Mouse (Mus musculus) liver, embryonic 14.5 days (tissue): ENCODE data around the gene Tmem167b. TPM values are rescaled to one million over a fixed set of nuclear protein-coding genes. Genes with fewer than 3 reads are reported as not detected.
"Not testable (repeated sequence)": the region's sequence is repeated elsewhere in the genome, so short reads cannot be mapped to it uniquely, and the experiment has no call there.

Experiments
- ATAC-seq: fragments of 200-750 bp; cut with Nextera tagmentation; 2 replicates; pipeline ENCODE4 v1.8.0; 2017; ENCODE audit warnings: moderate number of reproducible peaks, mild to moderate bottlenecking, moderate library complexity; ENCODE audit not compliant: insufficient read depth
- DNase-seq, 3 experiments: peaks; one replicate each; pipeline ENCODE4 v3.0.0-alpha.2; 2012 to 2013; ENCODE audit warnings: low read depth in 3 of 3, low spot score in 3 of 3
- H3K27ac ChIP-seq: fragments of 300-500 bp; sonication (generic); 2 replicates; pipeline ENCODE4 v1.5.1; 2014; ENCODE audit warnings: moderate library complexity, mild to moderate bottlenecking, control low read depth, inconsistent platforms
- H3K27me3 ChIP-seq: fragments of 300-500 bp; sonication (generic); 2 replicates; pipeline ENCODE4 v1.6.1; 2014; ENCODE audit warnings: mild to moderate bottlenecking, low read length, moderate library complexity; ENCODE audit not compliant: control insufficient read depth, insufficient read depth
- H3K36me3 ChIP-seq: fragments of 300-500 bp; sonication (generic); replicated peaks from 2 replicates; pipeline ENCODE4 v1.6.1; 2014; ENCODE audit warnings: low read depth; ENCODE audit not compliant: control insufficient read depth, insufficient read depth
- H3K4me1 ChIP-seq, 2 experiments: fragments of 200-500 bp in 1 of 2; fragments of 300-500 bp in 1 of 2; sonication (generic) in 1 of 2; replicated peaks; 2 replicates each; pipeline ENCODE4 v1.6.1; 2012 to 2014; ENCODE audit warnings: antibody characterized with exemption in 1 of 2, inconsistent platforms in 1 of 2, low read length in 1 of 2; ENCODE audit not compliant: control insufficient read depth in 2 of 2, insufficient read depth in 2 of 2
- H3K4me2 ChIP-seq: fragments of 300-500 bp; sonication (generic); 2 replicates; pipeline ENCODE4 v1.6.1; 2014; ENCODE audit warnings: low read depth, mild to moderate bottlenecking, control low read depth, moderate library complexity
- H3K4me3 ChIP-seq, 2 experiments: fragments of 200-500 bp in 1 of 2; fragments of 300-500 bp in 1 of 2; sonication (generic) in 1 of 2; 2 replicates each; pipeline ENCODE4 v1.5.1; 2012 to 2014; ENCODE audit warnings: low read depth in 2 of 2, low read length in 2 of 2, mild to moderate bottlenecking in 2 of 2, control low read depth in 1 of 2, inconsistent platforms in 1 of 2, moderate library complexity in 1 of 2; ENCODE audit not compliant: insufficient read depth in 1 of 2
- H3K9ac ChIP-seq: fragments of 300-500 bp; sonication (generic); replicated peaks from 2 replicates; pipeline ENCODE4 v1.6.1; 2014; ENCODE audit warnings: mild to moderate bottlenecking, control low read depth, moderate library complexity
- H3K9me3 ChIP-seq: fragments of 300-500 bp; sonication (generic); 2 replicates; pipeline ENCODE4 v1.6.1; 2016; ENCODE audit warnings: low read length, mixed read lengths; ENCODE audit not compliant: control insufficient read depth
- CTCF ChIP-seq: IDR thresholded peaks from 2 replicates; pipeline ENCODE4 v1.5.1; 2016; ENCODE audit warnings: antibody characterized with exemption, low read depth, control low read depth
- EP300 ChIP-seq: IDR thresholded peaks from 2 replicates; pipeline ENCODE4 v1.6.1; 2016; ENCODE audit warnings: antibody characterized with exemption, low read depth
- WGBS: fragments of 180-500 bp; shearing (Covaris S2); extraction: QIAGEN DNeasy Blood & Tissue Kit; methylation state at CpG from one replicate; pipeline ENCODE4 v1.1.7; 2014; ENCODE audit not compliant: insufficient replicate concordance; 5-methylcytosine and 5-hydroxymethylcytosine counted together
- polyA plus RNA-seq, 2 experiments: library from polyadenylated mRNA; depleted of rRNA in 1 of 2; stranded (reverse) in 1 of 2; unstranded in 1 of 2; fragments of >200 nt; fragmentation: Nextera tagmentation in 1 of 2; extraction: Ambion mirVana in 1 of 2; gene quantifications; 2 replicates each; pipeline versions ENCODE4 v1.2.1 to v1.2.3; 2012 to 2014

The Tmem167b gene
- polyA plus RNA-seq, 2 experiments = 3.8 to 12.7 TPM

DNA sequence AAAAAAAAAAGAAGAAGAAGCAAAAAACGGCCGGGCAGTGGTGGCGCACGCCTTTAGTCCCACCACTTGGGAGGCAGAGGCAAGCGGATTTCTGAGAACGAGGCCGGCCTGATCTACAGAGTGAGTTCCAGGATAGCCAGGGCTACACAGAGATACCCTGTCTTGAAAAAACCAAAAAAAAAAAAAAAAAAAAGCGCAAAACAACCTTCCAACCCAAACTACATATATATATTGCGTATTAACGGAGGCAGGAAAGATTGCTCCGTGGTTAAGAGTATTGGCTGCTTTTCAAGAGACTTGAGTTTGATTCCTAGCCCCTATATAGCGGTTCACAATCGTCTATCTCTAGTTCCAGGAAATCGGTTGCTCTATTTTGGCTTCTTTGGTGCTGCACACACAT lies 8.5 kb upstream of the Tmem167b start:
- Histone ChIP-seq H3K4me3 (peak overlapping the region in 1 of 2 experiments; percentile 95; a peak in 2 of 4 replicates), H3K9ac (no peak overlapping the region; the same call in 1 of the 2 replicates), H3K27me3 (no peaks in the 10 kb centered on the region; the same call in 1 of the 2 replicates), H3K27ac (no peak overlapping the region), H3K36me3 (no peaks in the 10 kb centered on the region), H3K4me2 (peak overlapping the region; percentile 99), H3K4me1 (peaks cover 11 to 12% of the 10 kb centered on the region in 2 experiments), H3K9me3 (no peaks in the 10 kb centered on the region)
- no peak for DNase-seq
- ATAC-seq = no peak
- WGBS = 74% methylated on average over 14 of the region's 14 CpGs
- TF ChIP-seq EP300 (no peak), CTCF (no peak)

DNA sequence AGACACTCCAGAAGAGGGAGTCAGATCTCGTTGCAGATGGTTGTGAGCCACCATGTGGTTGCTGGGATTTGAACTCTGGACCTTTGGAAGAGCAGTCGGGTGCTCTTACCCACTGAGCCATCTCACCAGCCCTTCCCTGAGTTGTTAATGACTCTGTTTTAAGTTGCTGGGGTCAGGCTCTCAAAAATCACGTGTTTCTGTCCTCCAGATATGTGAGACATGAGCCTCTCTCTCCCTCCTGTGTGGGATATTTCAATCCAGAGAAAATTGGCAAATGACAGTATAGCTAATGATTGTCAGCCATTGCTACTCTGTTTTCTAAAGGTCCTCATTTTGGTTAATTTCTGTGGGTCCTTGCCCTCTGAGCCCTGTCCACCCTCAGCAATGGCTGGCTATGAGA lies 7.4 kb upstream of the Tmem167b start:
- H3K4me3 ChIP-seq, H3K27ac ChIP-seq, H3K9me3 ChIP-seq, ATAC-seq, H3K9ac ChIP-seq, H3K36me3 ChIP-seq, H3K4me2 ChIP-seq, H3K27me3 ChIP-seq, DNase-seq: not testable (repeated sequence)
- H3K4me1 ChIP-seq = peaks cover 11 to 12% of the 10 kb centered on the region in 2 experiments
- 32% methylated on average over 2 of the region's 3 CpGs for WGBS

DNA sequence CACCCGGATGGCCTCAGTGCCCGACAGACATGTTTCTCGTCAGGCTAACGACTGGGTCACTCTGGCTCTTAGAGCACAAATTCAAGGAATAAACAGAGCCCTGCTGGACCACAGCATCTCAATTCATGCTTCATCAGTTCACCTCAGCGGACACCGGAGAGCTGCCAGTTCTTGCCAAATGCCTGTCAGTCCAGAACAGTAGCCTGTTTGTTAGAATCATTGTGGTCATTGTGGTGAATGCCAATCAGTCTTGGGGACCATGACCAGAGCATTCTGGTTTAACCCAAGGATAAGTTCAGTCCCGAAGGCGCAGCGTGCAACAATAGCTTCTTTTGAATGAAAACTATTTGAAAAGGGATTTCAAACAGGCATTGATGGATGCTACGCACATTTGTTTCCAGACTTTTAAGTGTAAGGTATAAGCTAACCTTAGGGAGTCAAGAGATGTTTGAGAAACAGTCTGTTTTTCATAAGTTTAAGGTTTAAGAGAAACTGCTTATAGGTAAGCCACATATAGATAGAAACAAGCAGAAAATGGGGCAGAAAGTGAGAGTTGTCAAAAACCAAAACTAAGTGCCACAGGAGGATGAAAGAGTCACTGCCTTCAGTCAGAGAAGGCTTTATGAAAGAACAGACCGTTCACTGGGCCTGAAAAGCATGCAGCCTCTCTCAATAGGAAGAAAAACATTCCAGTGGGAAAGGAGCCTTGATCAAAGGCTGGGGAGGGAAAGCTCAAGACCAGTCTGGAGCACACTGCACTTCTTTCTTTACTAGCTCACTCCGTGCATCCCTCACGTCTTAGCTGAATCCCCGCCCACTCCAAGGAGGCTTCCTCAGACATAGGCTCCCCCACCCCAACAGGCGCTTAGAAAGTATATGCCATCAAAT lies 6.0 kb upstream of the Tmem167b start:
- WGBS = 54% methylated on average over 15 of the region's 15 CpGs
- TF ChIP-seq CTCF (no peak), EP300 (no peak)
- H3K27me3 ChIP-seq = no peaks in the 10 kb centered on the region; the same call in 1 of the 2 replicates
- ATAC-seq = no peak
- no peak overlapping the region for H3K4me3 ChIP-seq
- no peaks in the 10 kb centered on the region for H3K36me3 ChIP-seq
- no peaks in the 10 kb centered on the region for H3K9me3 ChIP-seq
- no peak overlapping the region for H3K27ac ChIP-seq
- no peak overlapping the region for H3K9ac ChIP-seq
- no peak overlapping the region for H3K4me2 ChIP-seq
- DNase-seq = no peak
- peaks cover 8 to 10% of the 10 kb centered on the region in 2 experiments for H3K4me1 ChIP-seq

DNA sequence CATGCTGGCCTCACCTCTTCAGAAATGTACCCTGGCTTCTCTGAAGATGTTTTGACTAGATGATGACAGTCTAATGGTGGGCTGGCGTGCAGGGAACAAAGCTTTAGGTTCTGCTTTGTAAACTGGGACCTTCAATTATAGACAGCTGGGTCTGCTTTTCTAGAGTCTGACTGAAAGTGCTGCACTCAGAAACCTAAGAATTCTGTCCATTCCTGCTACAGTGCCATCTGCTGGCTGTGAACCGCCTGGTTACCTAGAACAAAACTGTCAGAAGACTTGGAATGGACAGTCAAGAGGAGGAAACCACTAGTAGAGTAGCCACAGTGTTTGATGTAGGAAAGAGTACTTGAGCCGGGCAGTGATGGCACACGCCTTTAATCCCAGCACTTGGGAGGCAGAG lies 1.0 kb upstream of the Tmem167b start:
- Histone ChIP-seq H3K27me3 (no peaks in the 10 kb centered on the region), H3K27ac (peak overlapping the region; percentile 96), H3K4me1 (peaks cover 17 to 18% of the 10 kb centered on the region in 2 experiments), H3K36me3 (peaks cover 5% of the 10 kb centered on the region), H3K4me3 (peak overlapping the region; percentile 59 to 97), H3K4me2 (peak overlapping the region; percentile 99), H3K9me3 (no peaks in the 10 kb centered on the region), H3K9ac (peak overlapping the region; percentile 72)
- 0% methylated on average over 4 of the region's 4 CpGs for WGBS
- ATAC-seq = no peak
- DNase-seq = peak; percentile 72 to 85 (median 74)
- TF ChIP-seq EP300 (no peak), CTCF (peak; percentile 85)

DNA sequence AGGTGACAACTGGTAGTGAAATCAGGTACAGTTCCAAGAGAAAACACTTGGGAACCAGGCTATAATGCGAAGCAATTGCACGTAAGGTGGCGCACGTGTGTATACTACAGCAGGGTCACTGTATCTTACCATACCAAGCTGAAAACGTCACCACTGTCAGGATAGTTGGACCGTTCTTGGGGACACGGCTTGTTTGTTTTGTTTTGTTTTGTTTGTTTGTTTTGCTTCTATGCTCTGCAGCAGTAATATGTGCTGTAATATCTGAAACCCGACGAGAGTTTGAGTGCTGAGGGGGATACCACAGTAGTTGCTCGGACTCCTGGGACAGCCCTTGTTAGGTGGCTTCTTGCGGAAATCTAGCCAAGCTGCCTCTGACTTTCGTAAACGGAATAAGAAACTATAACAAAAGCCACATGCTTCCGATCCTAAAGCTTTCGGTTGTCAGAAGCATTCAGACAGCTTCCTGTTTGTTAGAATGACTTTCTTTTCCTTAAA lies 558 bp upstream of the Tmem167b start:
- peaks cover 7% of the 10 kb centered on the region for H3K36me3 ChIP-seq
- peaks cover 22 to 23% of the 10 kb centered on the region in 2 experiments for H3K4me1 ChIP-seq
- under 1% methylated on average over 15 of the region's 15 CpGs for WGBS
- TF ChIP-seq EP300 = no peak
- TF ChIP-seq CTCF = peak; percentile 24; the same call in 1 of the 2 replicates
- H3K27me3 ChIP-seq = no peaks in the 10 kb centered on the region
- peak overlapping the region; percentile 99 for H3K4me2 ChIP-seq
- ATAC-seq = peak; percentile 66
- peak overlapping the region; percentile 59 to 97 for H3K4me3 ChIP-seq
- peak in 1 of 3 experiments; percentile 49 for DNase-seq
- H3K9me3 ChIP-seq = no peaks in the 10 kb centered on the region
- H3K9ac ChIP-seq = peak overlapping the region; percentile 72
- H3K27ac ChIP-seq = peak overlapping the region; percentile 96
